Mouse (Mus musculus) cerebellum, adult 2 months (tissue): ENCODE results near the gene Dnajc4. TPM values are rescaled to one million over a fixed set of nuclear protein-coding genes. Genes with fewer than 3 reads are reported as not detected.

Source experiments
- DNase-seq, 2 experiments: peaks; one replicate each; pipeline ENCODE4 v3.0.0; 2021
- H3K27ac ChIP-seq: fragments of 200-500 bp; 2 replicates; pipeline ENCODE4 v1.5.1; 2012; ENCODE audit warnings: low read length, control low read depth, inconsistent platforms; ENCODE audit not compliant: insufficient read depth
- H3K27me3 ChIP-seq: fragments of 200-500 bp; 2 replicates; pipeline ENCODE4 v1.6.1; 2012; ENCODE audit warnings: inconsistent platforms, mild to moderate bottlenecking, low read length, moderate library complexity; ENCODE audit not compliant: control insufficient read depth, insufficient read depth
- H3K4me1 ChIP-seq: fragments of 200-500 bp; 2 replicates; pipeline ENCODE4 v1.6.1; 2011; ENCODE audit warnings: low read length; ENCODE audit not compliant: control insufficient read depth, insufficient read depth
- H3K4me3 ChIP-seq: fragments of 200-500 bp; replicated peaks from 2 replicates; pipeline ENCODE3; 2011; ENCODE audit warnings: mild to moderate bottlenecking, low read depth, low read length, control low read depth; ENCODE audit not compliant: insufficient read depth
- CTCF ChIP-seq: fragments of 200-500 bp; IDR thresholded peaks from 2 replicates; pipeline ENCODE4 v1.5.1; 2011; ENCODE audit warnings: low read depth, mild to moderate bottlenecking, control low read depth, low read length, moderate library complexity, borderline replicate concordance; ENCODE audit not compliant: insufficient read depth
- POLR2A ChIP-seq: fragments of 200-500 bp; IDR thresholded peaks from 2 replicates; pipeline ENCODE4 v1.6.1; 2011; ENCODE audit warnings: low read length, control low read depth, borderline replicate concordance; ENCODE audit not compliant: insufficient read depth
- WGBS: fragments of 180-500 bp; shearing (Covaris S2); methylation state at CpG from one replicate; pipeline ENCODE4 v1.1.7; 2018; 5-methylcytosine and 5-hydroxymethylcytosine counted together
- polyA plus RNA-seq: library from polyadenylated mRNA; depleted of rRNA; stranded (reverse); fragments of >200 nt; gene quantifications from 2 replicates; pipeline ENCODE4 v1.2.3, GENCODE M21; 2012

Gene Dnajc4
- polyA plus RNA-seq, 1 experiment: 66.4 TPM

- Histone ChIP-seq H3K4me1 (peaks cover 6% of the 10 kb centered on the region; the same call in 1 of the 2 replicates), H3K27ac (no peak within 1 kb of the TSS), H3K4me3 (peak within 1 kb of the TSS; percentile 97), H3K27me3 (no peaks in the 10 kb centered on the region; the same call in 1 of the 2 replicates)
- WGBS: under 1% methylated on average over 84 of the region's 84 CpGs
- DNase-seq: peak; percentile 57 to 64
- TF ChIP-seq POLR2A: no peak
- TF ChIP-seq CTCF: no peak
Observed at GRCm38 (mm10) chr19:6974211-6975205, 17.9 kb downstream of the Dnajc4 start, which contains the start of gene Ppp1r14b. Gene Ppp1r14b (plus strand): TSS chr19:6974968.

GRCm38 (mm10) chr19:6973581-6974190 lies 18.7 kb downstream of the Dnajc4 start:
- 40% methylated on average over 12 of the region's 12 CpGs for WGBS
- Histone ChIP-seq H3K4me1 (peaks cover 2% of the 10 kb centered on the region; the same call in 1 of the 2 replicates), H3K27me3 (no peaks in the 10 kb centered on the region; the same call in 1 of the 2 replicates), H3K4me3 (no peak overlapping the region), H3K27ac (no peak overlapping the region)
- TF ChIP-seq CTCF (no peak), POLR2A (no peak)
- DNase-seq: no peak

- Histone ChIP-seq H3K27ac (no peak overlapping the region), H3K4me1 (peaks cover 7% of the 10 kb centered on the region), H3K4me3 (no peak overlapping the region), H3K27me3 (no peaks in the 10 kb centered on the region; the same call in 1 of the 2 replicates)
- TF ChIP-seq CTCF (no peak), POLR2A (no peak)
- DNase-seq: no peak
- WGBS: 85% methylated on average over 13 of the region's 13 CpGs
Observed at GRCm38 (mm10) chr19:6972247-6972917, 20.0 kb downstream of the Dnajc4 start.

GRCm38 (mm10) chr19:6971644-6972043 lies 20.7 kb downstream of the Dnajc4 start:
- TF ChIP-seq CTCF: no peak
- no peak for TF ChIP-seq POLR2A
- H3K27me3 ChIP-seq: no peaks in the 10 kb centered on the region; the same call in 1 of the 2 replicates
- no peak overlapping the region for H3K4me3 ChIP-seq
- peaks cover 12% of the 10 kb centered on the region for H3K4me1 ChIP-seq
- 80% methylated on average over 6 of the region's 6 CpGs for WGBS
- no peak overlapping the region for H3K27ac ChIP-seq
- no peak for DNase-seq

GRCm38 (mm10) chr19:6970460-6971085 lies 21.8 kb downstream of the Dnajc4 start:
- TF ChIP-seq CTCF: no peak
- no peak for TF ChIP-seq POLR2A
- Histone ChIP-seq H3K4me3 (no peak overlapping the region), H3K27me3 (no peaks in the 10 kb centered on the region; the same call in 1 of the 2 replicates), H3K27ac (no peak overlapping the region), H3K4me1 (peaks cover 12% of the 10 kb centered on the region)
- DNase-seq: no peak
- 26% methylated on average over 11 of the region's 11 CpGs for WGBS

GRCm38 (mm10) chr19:6969665-6970381 lies 22.5 kb downstream of the Dnajc4 start:
- Histone ChIP-seq H3K27me3 (no peaks in the 10 kb centered on the region; the same call in 1 of the 2 replicates), H3K4me3 (peak overlapping the region; percentile 42), H3K27ac (no peak overlapping the region), H3K4me1 (peaks cover 12% of the 10 kb centered on the region)
- 2% methylated on average over 55 of the region's 55 CpGs for WGBS
- TF ChIP-seq POLR2A: no peak
- TF ChIP-seq CTCF: peak; percentile 17; the same call in 1 of the 2 replicates
- no peak for DNase-seq

- no peaks in the 10 kb centered on the region; the same call in 1 of the 2 replicates for H3K27me3 ChIP-seq
- TF ChIP-seq CTCF: no peak
- no peak for TF ChIP-seq POLR2A
- peak overlapping the region; percentile 42 for H3K4me3 ChIP-seq
- H3K4me1 ChIP-seq: peaks cover 12% of the 10 kb centered on the region
- WGBS: 9% methylated on average over 19 of the region's 20 CpGs
- H3K27ac ChIP-seq: no peak overlapping the region
- no peak for DNase-seq
Observed at GRCm38 (mm10) chr19:6969291-6969664, 23.1 kb downstream of the Dnajc4 start.
